Mouse (Mus musculus) thymus, adult 2 months (tissue): ENCODE data around the gene Fam50b. TPM values are rescaled to one million over a fixed set of nuclear protein-coding genes. Genes with fewer than 3 reads are reported as not detected.

Source experiments
- DNase-seq: peaks from one replicate; pipeline ENCODE4 v3.0.0; 2021
- H3K27ac ChIP-seq: fragments of 200-500 bp; 2 replicates; pipeline ENCODE4 v1.5.1; 2012; ENCODE audit warnings: low read length, control low read depth; ENCODE audit not compliant: control insufficient read depth, insufficient read depth
- H3K27me3 ChIP-seq: fragments of 200-500 bp; 2 replicates; pipeline ENCODE4 v1.6.1; 2012; ENCODE audit warnings: mild to moderate bottlenecking, low read length, moderate library complexity, mixed read lengths; ENCODE audit not compliant: control insufficient read depth, insufficient read depth
- H3K36me3 ChIP-seq: fragments of 200-500 bp; 2 replicates; pipeline ENCODE4 v1.6.1; 2012; ENCODE audit warnings: mild to moderate bottlenecking, low read length, moderate library complexity; ENCODE audit not compliant: control insufficient read depth, insufficient read depth
- H3K4me1 ChIP-seq: fragments of 200-500 bp; replicated peaks from 2 replicates; pipeline ENCODE4 v1.6.1; 2012; ENCODE audit warnings: low read length; ENCODE audit not compliant: control insufficient read depth, insufficient read depth
- H3K4me3 ChIP-seq: fragments of 200-500 bp; 2 replicates; pipeline ENCODE4 v1.5.1; 2012; ENCODE audit warnings: mild to moderate bottlenecking, low read length, control low read depth, moderate library complexity; ENCODE audit not compliant: control insufficient read depth, insufficient read depth
- CTCF ChIP-seq: fragments of 200-500 bp; IDR thresholded peaks from 2 replicates; pipeline ENCODE4 v1.5.1; 2012; ENCODE audit warnings: mild to moderate bottlenecking, control low read depth, low read length, moderate library complexity, borderline replicate concordance; ENCODE audit not compliant: control insufficient read depth, poor library complexity, insufficient read depth; ENCODE audit errors: extremely low read depth
- POLR2A ChIP-seq: fragments of 200-500 bp; IDR thresholded peaks from 2 replicates; pipeline ENCODE4 v1.6.1; 2012; ENCODE audit warnings: mild to moderate bottlenecking, low read length, control low read depth, moderate library complexity; ENCODE audit not compliant: control insufficient read depth, poor library complexity, insufficient read depth; ENCODE audit errors: extremely low read depth
- WGBS: fragments of 180-500 bp; shearing (Covaris S2); methylation state at CpG from one replicate; pipeline ENCODE4 v1.1.7; 2018; 5-methylcytosine and 5-hydroxymethylcytosine counted together
- polyA plus RNA-seq: library from polyadenylated mRNA; depleted of rRNA; stranded (reverse); fragments of >200 nt; gene quantifications from 2 replicates; pipeline ENCODE4 v1.2.3, GENCODE M21; 2012; rRNA removed

Fam50b gene
- 0.10 TPM in 1 of 2 replicates, not detected in the other for polyA plus RNA-seq

GRCm38 (mm10) chr13:34734686-34735085 lies at the start of gene Fam50b:
Fam50b (plus strand) TSS chr13:34734850.
- no peaks in the 10 kb centered on the region for H3K27me3 ChIP-seq
- no peak for DNase-seq
- no peaks in the 10 kb centered on the region for H3K36me3 ChIP-seq
- H3K27ac ChIP-seq = no peak within 1 kb of the TSS
- H3K4me1 ChIP-seq = no peaks in the 10 kb centered on the region
- TF ChIP-seq POLR2A (no peak), CTCF (no peak)
- WGBS = 55% methylated on average over 5 of the region's 5 CpGs
- H3K4me3 ChIP-seq = no peak within 1 kb of the TSS

- 83% methylated on average over 7 of the region's 7 CpGs for WGBS
- no peak overlapping the region for H3K27ac ChIP-seq
- H3K4me1 ChIP-seq = no peaks in the 10 kb centered on the region
- DNase-seq = no peak
- TF ChIP-seq POLR2A (no peak), CTCF (no peak)
- H3K4me3 ChIP-seq = no peak overlapping the region
- no peaks in the 10 kb centered on the region for H3K36me3 ChIP-seq
- H3K27me3 ChIP-seq = no peaks in the 10 kb centered on the region
Measured at GRCm38 (mm10) chr13:34685008-34685765, 49.5 kb upstream of the Fam50b start.

- Histone ChIP-seq H3K4me1 (no peaks in the 10 kb centered on the region), H3K36me3 (no peaks in the 10 kb centered on the region), H3K27ac (no peak overlapping the region), H3K4me3 (no peak overlapping the region), H3K27me3 (no peaks in the 10 kb centered on the region)
- TF ChIP-seq POLR2A = no peak
- DNase-seq = no peak
- 12% methylated on average over 1 of the region's 1 CpGs for WGBS
Measured at GRCm38 (mm10) chr13:34691049-34691448, 43.6 kb upstream of the Fam50b start.

- H3K36me3 ChIP-seq = no peaks in the 10 kb centered on the region
- H3K4me3 ChIP-seq = no peak overlapping the region
- TF ChIP-seq CTCF = no peak
- TF ChIP-seq POLR2A = no peak
- H3K27me3 ChIP-seq = no peaks in the 10 kb centered on the region
- DNase-seq = no peak
- H3K27ac ChIP-seq = no peak overlapping the region
- H3K4me1 ChIP-seq = no peaks in the 10 kb centered on the region
- WGBS = 85% methylated on average over 6 of the region's 6 CpGs
Measured at GRCm38 (mm10) chr13:34693111-34693510, 41.5 kb upstream of the Fam50b start.

- H3K36me3 ChIP-seq = no peaks in the 10 kb centered on the region
- no peak overlapping the region for H3K4me3 ChIP-seq
- H3K4me1 ChIP-seq = no peaks in the 10 kb centered on the region
- no peak for TF ChIP-seq POLR2A
- TF ChIP-seq CTCF = no peak
- H3K27me3 ChIP-seq = no peaks in the 10 kb centered on the region
- DNase-seq = no peak
- 90% methylated on average over 7 of the region's 7 CpGs for WGBS
- no peak overlapping the region for H3K27ac ChIP-seq
Measured at GRCm38 (mm10) chr13:34696734-34697332, 37.8 kb upstream of the Fam50b start.

- no peaks in the 10 kb centered on the region for H3K4me1 ChIP-seq
- no peak for TF ChIP-seq POLR2A
- TF ChIP-seq CTCF = no peak
- H3K27ac ChIP-seq = no peak overlapping the region
- no peak for DNase-seq
- H3K36me3 ChIP-seq = no peaks in the 10 kb centered on the region
- no peak overlapping the region for H3K4me3 ChIP-seq
- no peaks in the 10 kb centered on the region for H3K27me3 ChIP-seq
- WGBS = 41% methylated on average over 2 of the region's 2 CpGs
Measured at GRCm38 (mm10) chr13:34700091-34700490, 34.6 kb upstream of the Fam50b start.

GRCm38 (mm10) chr13:34700630-34701029 lies 34.0 kb upstream of the Fam50b start:
- H3K27ac ChIP-seq = no peak overlapping the region
- WGBS = 93% methylated on average over 1 of the region's 1 CpGs
- H3K27me3 ChIP-seq = no peaks in the 10 kb centered on the region
- no peaks in the 10 kb centered on the region for H3K4me1 ChIP-seq
- no peak overlapping the region for H3K4me3 ChIP-seq
- no peaks in the 10 kb centered on the region for H3K36me3 ChIP-seq
- no peak for DNase-seq
- TF ChIP-seq CTCF (no peak), POLR2A (no peak)
